Mouse (Mus musculus): ENCODE results near the gene Patz1. TPM values are rescaled to one million over a fixed set of nuclear protein-coding genes. Genes with fewer than 3 reads are reported as not detected.

Patz1 gene
- polyA plus RNA-seq, 1 experiment from 2014 or later: 11.5 TPM

- ATAC-seq (ENCODE audit: insufficient read depth): no peak
- H3K36me3 ChIP-seq (replicated peaks): peaks cover 5% of the 10 kb centered on the region; the same call in 1 of the 2 replicates
- no peaks in the 10 kb centered on the region for H3K9me3 ChIP-seq (replicated peaks)
- no peak overlapping the region for H3K4me3 ChIP-seq (replicated peaks)
- no peak overlapping the region for H3K9ac ChIP-seq
- no peaks in the 10 kb centered on the region for H3K27me3 ChIP-seq
- no peak overlapping the region for H3K27ac ChIP-seq (replicated peaks)
- H3K4me1 ChIP-seq (replicated peaks): peaks cover 19% of the 10 kb centered on the region
- 69% methylated on average over 3 of the region's 3 CpGs for WGBS (ENCODE audit: insufficient replicate concordance)
- H3K4me2 ChIP-seq: no peak overlapping the region
Observed at GRCm38 (mm10) chr11:3344916-3345315, 56.2 kb downstream of the Patz1 start.

GRCm38 (mm10) chr11:3346351-3346750 lies 57.7 kb downstream of the Patz1 start:
- Histone ChIP-seq H3K4me3 (replicated peaks) (no peak overlapping the region), H3K4me1 (replicated peaks) (peaks cover 19% of the 10 kb centered on the region), H3K27me3 (no peaks in the 10 kb centered on the region), H3K36me3 (replicated peaks) (peaks cover 9% of the 10 kb centered on the region; the same call in 1 of the 2 replicates), H3K4me2 (no peak overlapping the region), H3K9me3 (replicated peaks) (no peaks in the 10 kb centered on the region), H3K9ac (no peak overlapping the region), H3K27ac (replicated peaks) (no peak overlapping the region)
- 84% methylated on average over 7 of the region's 7 CpGs for WGBS (ENCODE audit: insufficient replicate concordance)
- no peak for ATAC-seq (ENCODE audit: insufficient read depth)

- H3K4me3 ChIP-seq (replicated peaks): no peak overlapping the region
- no peak overlapping the region for H3K27ac ChIP-seq (replicated peaks)
- 55% methylated on average over 12 of the region's 12 CpGs for WGBS (ENCODE audit: insufficient replicate concordance)
- ATAC-seq (ENCODE audit: insufficient read depth): peak; percentile 60
- H3K4me1 ChIP-seq (replicated peaks): peaks cover 19% of the 10 kb centered on the region
- no peak overlapping the region for H3K9ac ChIP-seq
- no peak overlapping the region for H3K4me2 ChIP-seq
- H3K36me3 ChIP-seq (replicated peaks): peaks cover 16% of the 10 kb centered on the region; the same call in 1 of the 2 replicates
- no peaks in the 10 kb centered on the region for H3K27me3 ChIP-seq
- no peaks in the 10 kb centered on the region for H3K9me3 ChIP-seq (replicated peaks)
Observed at GRCm38 (mm10) chr11:3347091-3347834, 58.6 kb downstream of the Patz1 start.

- Histone ChIP-seq H3K36me3 (replicated peaks) (peaks cover 20% of the 10 kb centered on the region; the same call in 1 of the 2 replicates), H3K27ac (replicated peaks) (no peak overlapping the region), H3K9ac (no peak overlapping the region), H3K27me3 (no peaks in the 10 kb centered on the region), H3K9me3 (replicated peaks) (no peaks in the 10 kb centered on the region), H3K4me1 (replicated peaks) (peaks cover 19% of the 10 kb centered on the region), H3K4me2 (no peak overlapping the region), H3K4me3 (replicated peaks) (no peak overlapping the region)
- no peak for ATAC-seq (ENCODE audit: insufficient read depth)
Observed at GRCm38 (mm10) chr11:3347835-3348195, 59.1 kb downstream of the Patz1 start.

GRCm38 (mm10) chr11:3348576-3349342 lies 60.1 kb downstream of the Patz1 start:
- Histone ChIP-seq H3K9ac (no peak overlapping the region), H3K27ac (replicated peaks) (no peak overlapping the region), H3K4me2 (no peak overlapping the region), H3K4me3 (replicated peaks) (no peak overlapping the region), H3K27me3 (no peaks in the 10 kb centered on the region), H3K36me3 (replicated peaks) (peaks cover 22% of the 10 kb centered on the region; the same call in 1 of the 2 replicates), H3K4me1 (replicated peaks) (peaks cover 19% of the 10 kb centered on the region), H3K9me3 (replicated peaks) (no peaks in the 10 kb centered on the region)
- WGBS (ENCODE audit: insufficient replicate concordance): 31% methylated on average over 6 of the region's 6 CpGs
- ATAC-seq (ENCODE audit: insufficient read depth): no peak

DNA sequence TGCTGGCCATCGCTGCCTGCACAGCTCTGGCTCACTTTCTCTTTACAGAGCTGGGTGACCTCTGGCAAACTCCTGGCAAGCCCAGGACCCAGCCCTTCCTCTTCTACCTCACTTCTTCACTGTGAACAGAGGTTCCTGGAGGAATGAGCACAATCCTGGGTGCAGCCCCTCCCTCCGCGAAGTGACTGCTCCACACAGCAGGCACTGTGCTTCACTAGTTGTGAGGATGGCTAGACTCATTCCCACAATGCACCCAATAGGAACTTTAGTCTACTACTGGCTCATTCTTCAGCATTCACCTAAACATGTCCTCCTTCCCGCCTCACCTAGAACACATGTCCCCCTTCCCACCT lies 60.6 kb downstream of the Patz1 start:
- Histone ChIP-seq H3K27me3 (no peaks in the 10 kb centered on the region), H3K4me1 (replicated peaks) (peaks cover 19% of the 10 kb centered on the region), H3K9ac (no peak overlapping the region), H3K27ac (replicated peaks) (no peak overlapping the region), H3K4me3 (replicated peaks) (no peak overlapping the region), H3K4me2 (no peak overlapping the region), H3K36me3 (replicated peaks) (peaks cover 25% of the 10 kb centered on the region; the same call in 1 of the 2 replicates), H3K9me3 (replicated peaks) (no peaks in the 10 kb centered on the region)
- ATAC-seq (ENCODE audit: insufficient read depth): no peak
- WGBS (ENCODE audit: insufficient replicate concordance): 78% methylated on average over 4 of the region's 4 CpGs

GRCm38 (mm10) chr11:3352131-3352530 lies 63.5 kb downstream of the Patz1 start:
- Histone ChIP-seq H3K36me3 (replicated peaks) (peaks cover 31% of the 10 kb centered on the region), H3K9ac (no peak overlapping the region), H3K4me2 (no peak overlapping the region), H3K4me3 (replicated peaks) (no peak overlapping the region), H3K9me3 (replicated peaks) (no peaks in the 10 kb centered on the region), H3K4me1 (replicated peaks) (peaks cover 19% of the 10 kb centered on the region), H3K27ac (replicated peaks) (no peak overlapping the region), H3K27me3 (no peaks in the 10 kb centered on the region)
- whole genome bisulfite sequencing (ENCODE audit: insufficient replicate concordance): 74% methylated on average over 9 of the region's 9 CpGs
- no peak for ATAC-seq (ENCODE audit: insufficient read depth)

- no peak overlapping the region for H3K27ac ChIP-seq (replicated peaks)
- H3K4me3 ChIP-seq (replicated peaks): no peak overlapping the region
- no peaks in the 10 kb centered on the region for H3K9me3 ChIP-seq (replicated peaks)
- H3K9ac ChIP-seq: no peak overlapping the region
- H3K36me3 ChIP-seq (replicated peaks): peaks cover 36% of the 10 kb centered on the region
- H3K27me3 ChIP-seq: no peaks in the 10 kb centered on the region
- no peak overlapping the region for H3K4me2 ChIP-seq
- WGBS (ENCODE audit: insufficient replicate concordance): 67% methylated on average over 18 of the region's 18 CpGs
- peaks cover 13% of the 10 kb centered on the region for H3K4me1 ChIP-seq (replicated peaks)
- ATAC-seq (ENCODE audit: insufficient read depth): no peak
Observed at GRCm38 (mm10) chr11:3352990-3353585, 64.4 kb downstream of the Patz1 start.

Other genes with a start within 250 kb of the Patz1 start
- gene Sfi1, start 95.4 kb upstream of the Patz1 start, polyA plus RNA-seq (2015; fragmentation: Nextera tagmentation; extraction: Ambion mirVana): 3.2 and 4.2 TPM in 2 replicates
- 22.3 and 23.9 TPM in 2 replicates for gene Eif4enif1, start 86.5 kb upstream of the Patz1 start, polyA plus RNA-seq (2015; fragmentation: Nextera tagmentation; extraction: Ambion mirVana)
- 108 and 110 TPM in 2 replicates for gene Drg1, start 22.5 kb upstream of the Patz1 start, polyA plus RNA-seq (2015; fragmentation: Nextera tagmentation; extraction: Ambion mirVana)
- 1.3 and 1.4 TPM in 2 replicates for gene Pik3ip1, start 41.5 kb downstream of the Patz1 start, polyA plus RNA-seq (2015; fragmentation: Nextera tagmentation; extraction: Ambion mirVana)
- 7.6 and 9.0 TPM in 2 replicates for gene Limk2, start 120.3 kb downstream of the Patz1 start, polyA plus RNA-seq (2015; fragmentation: Nextera tagmentation; extraction: Ambion mirVana)
- 7.5 and 9.2 TPM in 2 replicates for gene Rnf185, start 163.5 kb downstream of the Patz1 start, polyA plus RNA-seq (2015; fragmentation: Nextera tagmentation; extraction: Ambion mirVana)
- gene Pla2g3, start 199.4 kb downstream of the Patz1 start, polyA plus RNA-seq (2015; fragmentation: Nextera tagmentation; extraction: Ambion mirVana): 0.06 and 0.07 TPM in 2 replicates
- 0.89 and 0.90 TPM in 2 replicates for gene Inpp5j, start 215.9 kb downstream of the Patz1 start, polyA plus RNA-seq (2015; fragmentation: Nextera tagmentation; extraction: Ambion mirVana)
- gene Selenom, start 225.8 kb downstream of the Patz1 start, polyA plus RNA-seq (2015; fragmentation: Nextera tagmentation; extraction: Ambion mirVana): 9.9 and 10.5 TPM in 2 replicates